Mouse (Mus musculus): ENCODE measurements around the gene Slc39a1. TPM values are rescaled to one million over a fixed set of nuclear protein-coding genes. Genes with fewer than 3 reads are reported as not detected.

Slc39a1 gene
- polyA plus RNA-seq, 1 experiment = 43.3 TPM

- peak; percentile 86 to 93 for DNase-seq (ENCODE audit: low read depth in 1 of 2, low spot score in 2 of 2)
- under 1% methylated on average over 61 of the region's 61 CpGs for WGBS
- H3K27me3 ChIP-seq (ENCODE audit: control insufficient read depth, insufficient read depth, low read length) = no peaks in the 10 kb centered on the region
- peaks cover 19% of the 10 kb centered on the region for H3K36me3 ChIP-seq (ENCODE audit: control insufficient read depth, insufficient read depth, low read length)
- H3K4me1 ChIP-seq (ENCODE audit: control insufficient read depth, insufficient read depth, insufficient read length) = peaks cover 4% of the 10 kb centered on the region; the same call in 1 of the 2 replicates
- peak within 1 kb of the TSS; percentile 92 for H3K27ac ChIP-seq (ENCODE audit: insufficient read depth, low read length)
- TF ChIP-seq CTCF (IDR thresholded peaks at IDR 0.05; ENCODE audit: extremely low read depth, insufficient read depth, insufficient read length, insufficient replicate concordance) = no peak
- TF ChIP-seq POLR2A (IDR thresholded peaks at IDR 0.05; ENCODE audit: low read depth, low read length) = peak; percentile 84
- H3K4me3 ChIP-seq (ENCODE audit: extremely low read depth, insufficient read depth, insufficient read length) = peak within 1 kb of the TSS; percentile 88
These were observed 16.3 kb upstream of the Slc39a1 start, which contains the start of gene Jtb for GRCm38 (mm10) chr3:90231507-90232333. Gene Jtb (plus strand): TSS chr3:90231597.

DNA sequence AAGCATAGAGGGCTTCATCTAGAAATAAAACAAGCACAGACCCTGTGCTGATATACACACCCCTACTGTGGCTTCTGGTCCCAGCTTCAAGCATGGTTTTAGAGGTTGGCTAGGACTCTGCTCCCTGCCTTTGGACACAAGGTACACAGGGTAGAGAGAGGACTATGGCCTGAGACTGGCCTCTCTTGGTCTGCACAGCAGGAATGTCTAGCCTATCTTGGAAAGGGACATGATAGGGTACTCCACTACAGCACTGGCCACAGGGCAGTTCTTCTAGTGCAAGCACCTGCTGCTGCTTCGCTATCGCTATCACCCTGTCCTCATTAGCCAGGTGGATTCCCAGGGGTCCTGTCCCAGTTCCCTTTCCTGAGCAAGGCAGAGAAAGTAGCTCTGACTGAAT, 6.7 kb upstream of the Slc39a1 start:
- peaks cover 3% of the 10 kb centered on the region; the same call in 1 of the 2 replicates for H3K36me3 ChIP-seq (ENCODE audit: control insufficient read depth, insufficient read depth, low read length)
- no peaks in the 10 kb centered on the region for H3K27me3 ChIP-seq (ENCODE audit: control insufficient read depth, insufficient read depth, low read length)
- no peak for DNase-seq (ENCODE audit: low read depth in 1 of 2, low spot score in 2 of 2)
- H3K4me1 ChIP-seq (ENCODE audit: control insufficient read depth, insufficient read depth, insufficient read length) = peaks cover 4% of the 10 kb centered on the region
- TF ChIP-seq POLR2A (IDR thresholded peaks at IDR 0.05; ENCODE audit: low read depth, low read length) (no peak), CTCF (IDR thresholded peaks at IDR 0.05; ENCODE audit: extremely low read depth, insufficient read depth, insufficient read length, insufficient replicate concordance) (no peak)
- no peak overlapping the region for H3K4me3 ChIP-seq (ENCODE audit: extremely low read depth, insufficient read depth, insufficient read length)
- WGBS = 41% methylated on average over 2 of the region's 2 CpGs
- no peak overlapping the region for H3K27ac ChIP-seq (ENCODE audit: insufficient read depth, low read length)

GRCm38 (mm10) chr3:90241669-90242358, 6.2 kb upstream of the Slc39a1 start:
- 73% methylated on average over 10 of the region's 10 CpGs for WGBS

GRCm38 (mm10) chr3:90242984-90243775, 4.8 kb upstream of the Slc39a1 start, which contains the start of gene Creb3l4:
Gene Creb3l4 (minus strand): TSS chr3:90243512.
- H3K4me1 ChIP-seq (ENCODE audit: control insufficient read depth, insufficient read depth, insufficient read length) = peaks cover 6% of the 10 kb centered on the region
- 78% methylated on average over 19 of the region's 19 CpGs for WGBS
- no peak within 1 kb of the TSS for H3K4me3 ChIP-seq (ENCODE audit: extremely low read depth, insufficient read depth, insufficient read length)
- DNase-seq (ENCODE audit: low read depth in 1 of 2, low spot score in 2 of 2) = no peak
- no peaks in the 10 kb centered on the region for H3K36me3 ChIP-seq (ENCODE audit: control insufficient read depth, insufficient read depth, low read length)
- H3K27ac ChIP-seq (ENCODE audit: insufficient read depth, low read length) = no peak within 1 kb of the TSS
- no peaks in the 10 kb centered on the region for H3K27me3 ChIP-seq (ENCODE audit: control insufficient read depth, insufficient read depth, low read length)
- TF ChIP-seq POLR2A (IDR thresholded peaks at IDR 0.05; ENCODE audit: low read depth, low read length) (no peak), CTCF (IDR thresholded peaks at IDR 0.05; ENCODE audit: extremely low read depth, insufficient read depth, insufficient read length, insufficient replicate concordance) (no peak)

More at GRCm38 (mm10) chr3:90241669-90242358, 6.2 kb upstream of the Slc39a1 start:
- no peak for DNase-seq (ENCODE audit: low read depth in 1 of 2, low spot score in 2 of 2)
- no peaks in the 10 kb centered on the region for H3K27me3 ChIP-seq (ENCODE audit: control insufficient read depth, insufficient read depth, low read length)
- H3K36me3 ChIP-seq (ENCODE audit: control insufficient read depth, insufficient read depth, low read length) = no peaks in the 10 kb centered on the region
- peaks cover 4% of the 10 kb centered on the region for H3K4me1 ChIP-seq (ENCODE audit: control insufficient read depth, insufficient read depth, insufficient read length)
- H3K4me3 ChIP-seq (ENCODE audit: extremely low read depth, insufficient read depth, insufficient read length) = no peak overlapping the region
- no peak overlapping the region for H3K27ac ChIP-seq (ENCODE audit: insufficient read depth, low read length)
- TF ChIP-seq POLR2A (IDR thresholded peaks at IDR 0.05; ENCODE audit: low read depth, low read length) = no peak
- no peak for TF ChIP-seq CTCF (IDR thresholded peaks at IDR 0.05; ENCODE audit: extremely low read depth, insufficient read depth, insufficient read length, insufficient replicate concordance)

GRCm38 (mm10) chr3:90245406-90245805, 2.6 kb upstream of the Slc39a1 start:
- 18% methylated on average over 2 of the region's 2 CpGs for WGBS
- Histone ChIP-seq H3K27me3 (ENCODE audit: control insufficient read depth, insufficient read depth, low read length) (no peaks in the 10 kb centered on the region), H3K4me1 (ENCODE audit: control insufficient read depth, insufficient read depth, insufficient read length) (peaks cover 11% of the 10 kb centered on the region), H3K4me3 (ENCODE audit: extremely low read depth, insufficient read depth, insufficient read length) (no peak overlapping the region), H3K27ac (ENCODE audit: insufficient read depth, low read length) (no peak overlapping the region), H3K36me3 (ENCODE audit: control insufficient read depth, insufficient read depth, low read length) (peaks cover 2% of the 10 kb centered on the region; the same call in 1 of the 2 replicates)
- TF ChIP-seq POLR2A (IDR thresholded peaks at IDR 0.05; ENCODE audit: low read depth, low read length) = no peak
- TF ChIP-seq CTCF (IDR thresholded peaks at IDR 0.05; ENCODE audit: extremely low read depth, insufficient read depth, insufficient read length, insufficient replicate concordance) = no peak
- no peak for DNase-seq (ENCODE audit: low read depth in 1 of 2, low spot score in 2 of 2)

GRCm38 (mm10) chr3:90247630-90247959, 377 bp upstream of the Slc39a1 start:
- TF ChIP-seq CTCF (IDR thresholded peaks at IDR 0.05; ENCODE audit: extremely low read depth, insufficient read depth, insufficient read length, insufficient replicate concordance) (no peak), POLR2A (IDR thresholded peaks at IDR 0.05; ENCODE audit: low read depth, low read length) (no peak)
- Histone ChIP-seq H3K4me1 (ENCODE audit: control insufficient read depth, insufficient read depth, insufficient read length) (peaks cover 7% of the 10 kb centered on the region), H3K27ac (ENCODE audit: insufficient read depth, low read length) (peak overlapping the region; percentile 93), H3K27me3 (ENCODE audit: control insufficient read depth, insufficient read depth, low read length) (no peaks in the 10 kb centered on the region), H3K4me3 (ENCODE audit: extremely low read depth, insufficient read depth, insufficient read length) (peak overlapping the region; percentile 66; the same call in 1 of the 2 replicates), H3K36me3 (ENCODE audit: control insufficient read depth, insufficient read depth, low read length) (peaks cover 7% of the 10 kb centered on the region)
- WGBS = 3% methylated on average over 3 of the region's 3 CpGs
- no peak for DNase-seq (ENCODE audit: low read depth in 1 of 2, low spot score in 2 of 2)

Data from spleen, adult 2 months (tissue).